Mouse (Mus musculus) MEL (cell line): Measurements from ENCODE around the gene Rag2. TPM values are rescaled to one million over a fixed set of nuclear protein-coding genes. Genes with fewer than 3 reads are reported as not detected.
A peak's percentile ranks its signal among the peaks of the same experiment; 100 is the strongest.

ENCODE experiments used
- DNase-seq: peaks from one replicate; pipeline ENCODE4 v3.0.0; 2011; ENCODE audit warnings: low read depth, low spot score
- H3K27ac ChIP-seq: 2 replicates; pipeline ENCODE4 v1.5.1; 2012; ENCODE audit warnings: low read depth, mild to moderate bottlenecking, control low read depth, low read length, moderate library complexity; ENCODE audit not compliant: control insufficient read depth
- H3K27me3 ChIP-seq, 2 experiments: fragments of 150-350 bp in 1 of 2; sonication (generic) in 1 of 2; 2 replicates each; pipeline ENCODE4 v1.6.1; 2012; ENCODE audit warnings: low read length in 2 of 2, mild to moderate bottlenecking in 2 of 2, improper control_type of control experiment in 1 of 2, moderate library complexity in 1 of 2; ENCODE audit not compliant: insufficient read depth in 2 of 2, control insufficient read depth in 1 of 2
- H3K36me3 ChIP-seq, 2 experiments: 2 replicates each; pipeline ENCODE4 v1.6.1; 2012 to 2014; ENCODE audit warnings: low read length in 2 of 2, improper control_type of control experiment in 1 of 2, inconsistent platforms in 1 of 2, mild to moderate bottlenecking in 1 of 2; ENCODE audit not compliant: insufficient read depth in 2 of 2, control insufficient read depth in 1 of 2
- H3K4me1 ChIP-seq, 2 experiments: fragments of 150-350 bp in 1 of 2; sonication (generic) in 1 of 2; 2 replicates each; pipeline ENCODE4 v1.6.1; 2012; ENCODE audit warnings: low read length in 2 of 2, improper control_type of control experiment in 1 of 2, mild to moderate bottlenecking in 1 of 2; ENCODE audit not compliant: insufficient read depth in 2 of 2, control insufficient read depth in 1 of 2
- H3K4me3 ChIP-seq, 2 experiments: fragments of 150-350 bp in 1 of 2; sonication (generic) in 1 of 2; 2 replicates each; pipeline ENCODE4 v1.5.1; 2012; ENCODE audit warnings: low read depth in 2 of 2, low read length in 2 of 2, mild to moderate bottlenecking in 2 of 2, moderate library complexity in 2 of 2, control low read depth in 1 of 2, improper control_type of control experiment in 1 of 2; ENCODE audit not compliant: control insufficient read depth in 1 of 2, insufficient read depth in 1 of 2
- H3K79me2 ChIP-seq: 2 replicates; pipeline ENCODE4 v1.6.1; 2012; ENCODE audit warnings: mild to moderate bottlenecking, low read length, moderate library complexity; ENCODE audit not compliant: control insufficient read depth, poor library complexity, insufficient read depth
- H3K9ac ChIP-seq: 2 replicates; pipeline ENCODE4 v1.6.1; 2012; ENCODE audit warnings: low read depth, mild to moderate bottlenecking, control low read depth, low read length, moderate library complexity; ENCODE audit not compliant: control insufficient read depth, poor library complexity, severe bottlenecking
- H3K9me3 ChIP-seq: fragments of 150-350 bp; sonication (generic); replicated peaks from 2 replicates; pipeline ENCODE4 v1.6.1; 2012; ENCODE audit warnings: mild to moderate bottlenecking, low read length, improper control_type of control experiment, moderate library complexity; ENCODE audit not compliant: insufficient read depth
- BHLHE40 ChIP-seq: IDR thresholded peaks from 2 replicates; pipeline ENCODE4 v1.6.1; 2012; ENCODE audit warnings: low read depth, mild to moderate bottlenecking, inconsistent platforms, low read length, improper control_type of control experiment, borderline replicate concordance
- CHD1 ChIP-seq: IDR thresholded peaks from 2 replicates; pipeline ENCODE4 v1.6.1; 2012; ENCODE audit warnings: low read depth, mild to moderate bottlenecking, inconsistent platforms, low read length, improper control_type of control experiment
- E2F4 ChIP-seq: IDR thresholded peaks from 2 replicates; pipeline ENCODE4 v1.6.1; 2011; ENCODE audit warnings: low read depth, low read length, improper control_type of control experiment, borderline replicate concordance
- ELF1 ChIP-seq: IDR thresholded peaks from 2 replicates; pipeline ENCODE4 v1.6.1; 2014; ENCODE audit warnings: low read depth, mild to moderate bottlenecking, inconsistent platforms, low read length, improper control_type of control experiment, moderate library complexity
- GABPA ChIP-seq: IDR thresholded peaks from 2 replicates; pipeline ENCODE4 v1.6.1; 2012; ENCODE audit warnings: low read depth, mild to moderate bottlenecking, inconsistent platforms, low read length, improper control_type of control experiment, moderate library complexity
- HCFC1 ChIP-seq: IDR thresholded peaks from 2 replicates; pipeline ENCODE4 v1.6.1; 2012; ENCODE audit warnings: low read depth, mild to moderate bottlenecking, inconsistent platforms, low read length, improper control_type of control experiment, moderate library complexity
- JUND ChIP-seq: IDR thresholded peaks from 2 replicates; pipeline ENCODE4 v1.6.1; 2011; ENCODE audit warnings: low read depth, mild to moderate bottlenecking, improper control_type of control experiment, low read length
- KAT2A ChIP-seq: conservative IDR thresholded peaks from 2 replicates; pipeline ENCODE4 v1.6.1; 2012; ENCODE audit warnings: low read depth, low read length, improper control_type of control experiment, inconsistent platforms
- MAX ChIP-seq: IDR thresholded peaks from 2 replicates; pipeline ENCODE4 v1.6.1; 2011; ENCODE audit warnings: low read length, improper control_type of control experiment
- MXI1 ChIP-seq: IDR thresholded peaks from 2 replicates; pipeline ENCODE4 v1.6.1; 2011; ENCODE audit warnings: mild to moderate bottlenecking, low read depth, low read length, improper control_type of control experiment
- MYB ChIP-seq: IDR thresholded peaks from 2 replicates; pipeline ENCODE4 v1.6.1; 2011; ENCODE audit warnings: mild to moderate bottlenecking, low read depth, low read length, improper control_type of control experiment
- MYC ChIP-seq: IDR thresholded peaks from 2 replicates; pipeline ENCODE4 v1.6.1; 2011; ENCODE audit warnings: low read depth, mild to moderate bottlenecking, low read length, improper control_type of control experiment, moderate library complexity
- NELFE ChIP-seq: IDR thresholded peaks from 2 replicates; pipeline ENCODE4 v1.6.1; 2011; ENCODE audit warnings: low read depth, low read length, improper control_type of control experiment
- POLR2A ChIP-seq, 2 experiments: IDR thresholded peaks; 2 replicates each; pipeline ENCODE4 v1.6.1; 2011 to 2012; ENCODE audit warnings: low read length in 2 of 2, mild to moderate bottlenecking in 2 of 2, control low read depth in 1 of 2, improper control_type of control experiment in 1 of 2, low read depth in 1 of 2, moderate library complexity in 1 of 2; ENCODE audit not compliant: control insufficient read depth in 1 of 2, insufficient read depth in 1 of 2, poor library complexity in 1 of 2
- SIN3A ChIP-seq: IDR thresholded peaks from 2 replicates; pipeline ENCODE4 v1.6.1; 2012; ENCODE audit warnings: low read length, improper control_type of control experiment, inconsistent platforms
- SMC3 ChIP-seq: IDR thresholded peaks from 2 replicates; pipeline ENCODE4 v1.6.1; 2011; ENCODE audit warnings: low read depth, low read length, improper control_type of control experiment
- TAL1 ChIP-seq: IDR thresholded peaks from 2 replicates; pipeline ENCODE4 v1.6.1; 2012; ENCODE audit warnings: mild to moderate bottlenecking, inconsistent platforms, low read length, moderate library complexity, mixed read lengths
- TBP ChIP-seq: IDR thresholded peaks from 2 replicates; pipeline ENCODE4 v1.8.0; 2011; ENCODE audit warnings: low read depth, low read length, improper control_type of control experiment
- TCF12 ChIP-seq: IDR thresholded peaks from 2 replicates; pipeline ENCODE4 v1.6.1; 2014; ENCODE audit warnings: low read depth, mild to moderate bottlenecking, inconsistent platforms, low read length, improper control_type of control experiment, moderate library complexity
- UBTF ChIP-seq: IDR thresholded peaks from 2 replicates; pipeline ENCODE4 v1.6.1; 2012; ENCODE audit warnings: low read depth, mild to moderate bottlenecking, inconsistent platforms, low read length, improper control_type of control experiment, moderate library complexity, borderline replicate concordance; ENCODE audit not compliant: insufficient read depth
- ZKSCAN1 ChIP-seq: IDR thresholded peaks from 2 replicates; pipeline ENCODE4 v1.6.1; 2012; ENCODE audit warnings: low read depth, mild to moderate bottlenecking, inconsistent platforms, low read length, improper control_type of control experiment, moderate library complexity
- ZMIZ1 ChIP-seq: IDR thresholded peaks from 2 replicates; pipeline ENCODE4 v1.6.1; 2012; ENCODE audit warnings: low read depth, mild to moderate bottlenecking, inconsistent platforms, low read length, improper control_type of control experiment, moderate library complexity
- ZNF384 ChIP-seq: IDR thresholded peaks from 2 replicates; pipeline ENCODE4 v1.6.1; 2012; ENCODE audit warnings: low read depth, mild to moderate bottlenecking, inconsistent platforms, low read length, improper control_type of control experiment
- polyA plus RNA-seq, 2 experiments: library from polyadenylated mRNA; stranded (reverse) in 1 of 2; unstranded in 1 of 2; fragments of >175 nt in 1 of 2; fragments of >200 nt in 1 of 2; gene quantifications; 2 replicates each; pipeline versions ENCODE4 v1.2.1 to v1.2.4; 2012; ENCODE audit warnings: low replicate concordance in 2 of 2, low read depth in 1 of 2; ENCODE audit not compliant: insufficient read length in 2 of 2, insufficient read depth in 1 of 2, missing spikeins in 1 of 2
- total RNA-seq: library from RNA; depleted of rRNA; stranded (reverse); fragments of 300-350 nt; gene quantifications from 2 replicates; pipeline ENCODE4 v1.2.3, GENCODE M21; 2012

Gene Rag2
- total and polyA plus RNA-seq, 3 experiments, result not detected

DNA sequence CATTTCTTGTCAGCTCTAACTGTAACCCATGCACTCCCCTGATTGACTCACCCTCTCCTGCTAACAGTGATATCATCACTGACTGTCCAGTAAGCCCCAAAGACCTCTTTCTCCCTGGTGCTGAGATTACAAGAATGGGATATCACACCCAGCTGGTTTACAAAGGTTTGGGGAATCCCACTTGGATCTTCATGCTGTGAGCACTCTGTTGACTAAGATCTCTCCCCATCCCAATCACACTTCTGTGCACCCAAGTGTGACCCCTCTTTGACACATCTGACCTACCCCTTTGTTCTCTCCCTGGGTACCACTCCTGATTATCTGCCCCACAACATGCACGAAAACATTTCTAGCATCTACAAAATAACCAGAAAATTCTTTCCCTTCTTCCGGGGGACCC, 23.8 kb downstream of the Rag2 start:
- no peak overlapping the region for H3K9ac ChIP-seq
- H3K79me2 ChIP-seq, result no peaks in the 10 kb centered on the region
- DNase-seq, result no peak
- 0 out of 4 replicates have a peak, but pooled peaks cover 0 to 2% of the 10 kb centered on the region in 2 experiments for H3K36me3 ChIP-seq
- peaks cover 1% of the 10 kb centered on the region in 2 experiments; a peak in 2 of 4 replicates for H3K27me3 ChIP-seq
- H3K4me1 ChIP-seq, result peaks cover 0 to 4% of the 10 kb centered on the region in 2 experiments; a peak in 1 of 4 replicates
- no peak overlapping the region for H3K4me3 ChIP-seq
- TF ChIP-seq CHD1, result no peak
- no peak for TF ChIP-seq SIN3A
- TF ChIP-seq ZNF384, result no peak
- no peak for TF ChIP-seq MYC
- TF ChIP-seq TBP, result no peak
- no peak overlapping the region for H3K27ac ChIP-seq
- H3K9me3 ChIP-seq, result no peaks in the 10 kb centered on the region

DNA sequence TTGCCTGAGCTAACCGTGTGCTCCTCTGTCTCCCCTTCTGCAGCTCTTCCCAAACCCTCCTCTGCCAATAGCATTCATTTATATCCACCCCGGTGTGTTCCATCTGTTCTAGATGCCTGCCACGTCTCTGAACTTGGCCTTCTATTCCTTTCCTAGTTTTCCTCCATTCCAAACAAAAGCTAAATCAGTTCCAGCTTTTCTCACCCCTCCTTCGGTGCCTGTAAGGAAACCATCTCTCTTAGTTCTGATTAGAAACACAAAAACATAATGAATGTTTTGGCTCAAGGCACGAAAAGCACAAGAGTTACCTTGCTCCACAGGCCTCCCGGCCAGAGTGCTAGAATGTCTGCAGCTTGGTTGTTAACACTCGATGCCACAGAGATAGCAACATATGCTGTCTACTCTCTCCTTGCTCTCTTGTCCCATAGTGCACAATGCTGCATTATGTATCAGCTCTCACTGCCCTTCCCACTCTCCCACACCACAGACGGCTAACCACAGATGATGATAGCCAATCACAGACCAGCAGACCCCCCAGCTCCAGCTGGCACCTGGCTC, 24.7 kb downstream of the Rag2 start, which contains the start of the genes Rag1 and B230118H07Rik:
Rag1 (minus strand) TSS at position 388 of the 558 bp plus-strand sequence.
B230118H07Rik (minus strand) TSS at position 419 of the 558 bp plus-strand sequence.
- no peak for TF ChIP-seq ZKSCAN1
- no peak for TF ChIP-seq NELFE
- TF ChIP-seq ZMIZ1, result no peak
- no peak for TF ChIP-seq JUND
- TF ChIP-seq MAX, result no peak
- TF ChIP-seq GABPA, result no peak
- TF ChIP-seq MYB, result no peak
- no peak for TF ChIP-seq SIN3A
- TF ChIP-seq MXI1, result no peak
- no peak for TF ChIP-seq TAL1
- no peak for TF ChIP-seq SMC3
- TF ChIP-seq E2F4, result no peak
- TF ChIP-seq ELF1, result no peak
- no peak for TF ChIP-seq CHD1
- no peak for TF ChIP-seq UBTF
- TF ChIP-seq TCF12, result no peak
- no peak for TF ChIP-seq HCFC1
- no peak for TF ChIP-seq KAT2A
- TF ChIP-seq BHLHE40, result no peak
- TF ChIP-seq POLR2A (IDR thresholded peaks at IDR 0.05; ENCODE audit: control insufficient read depth in 1 of 2, insufficient read depth in 1 of 2, low read depth in 1 of 2, low read length in 2 of 2, poor library complexity in 1 of 2), result no peak
- TF ChIP-seq, all 39 proteins: peak for 0
- H3K4me1 ChIP-seq, result peaks cover 0 to 4% of the 10 kb centered on the region in 2 experiments; a peak in 1 of 4 replicates
- peaks cover 1% of the 10 kb centered on the region in 2 experiments; a peak in 2 of 4 replicates for H3K27me3 ChIP-seq
- peak; percentile 12 for DNase-seq
- H3K9ac ChIP-seq, result no peak within 1 kb of the TSS
- 0 out of 4 replicates have a peak, but pooled peaks cover 0 to 2% of the 10 kb centered on the region in 2 experiments for H3K36me3 ChIP-seq
- no peak within 1 kb of the TSS for H3K27ac ChIP-seq
- no peaks in the 10 kb centered on the region for H3K9me3 ChIP-seq
- H3K4me3 ChIP-seq, result no peak within 1 kb of the TSS
- no peaks in the 10 kb centered on the region for H3K79me2 ChIP-seq
